Mouse (Mus musculus) thymus, adult 2 months (tissue): Measurements from ENCODE around the gene Psmc3.

Experiments
- CTCF ChIP-seq: fragments of 200-500 bp; IDR thresholded peaks from 2 replicates; pipeline ENCODE4 v1.5.1; 2012; ENCODE audit warnings: mild to moderate bottlenecking, control low read depth, low read length, moderate library complexity, borderline replicate concordance; ENCODE audit not compliant: control insufficient read depth, poor library complexity, insufficient read depth; ENCODE audit errors: extremely low read depth
- POLR2A ChIP-seq: fragments of 200-500 bp; IDR thresholded peaks from 2 replicates; pipeline ENCODE4 v1.6.1; 2012; ENCODE audit warnings: mild to moderate bottlenecking, low read length, control low read depth, moderate library complexity; ENCODE audit not compliant: control insufficient read depth, poor library complexity, insufficient read depth; ENCODE audit errors: extremely low read depth

GRCm38 (mm10) chr2:91112491-91112890 is 58.7 kb downstream of the Psmc3 start:
- TF ChIP-seq POLR2A, result no peak
- TF ChIP-seq CTCF, result no peak
